In genomic region chrX:36600066-36600465, GRCm38 (mm10) we compare ENCODE assay signal across 9 mouse cellular contexts. TPM values are rescaled to one million over a fixed set of nuclear protein-coding genes. Genes with fewer than 3 reads are reported as not detected.
DNase-seq lines count a peak whose midpoint lies in the region; ATAC-seq and TF ChIP-seq lines count a peak whose summit lies in the region.
"Had no signal": no experiment of that assay in that cellular context is flagged by ENCODE, and none has a peak within 500 bp of the region (broad histone marks: within the 10 kb centered on the region; RNA-seq: fewer than 3 reads in every experiment).

No protein-coding gene starts in this region.

- H3K4me3 ChIP-seq in kidney, postnatal 0 days (replicated peaks; ENCODE audit: low read depth, low read length): no peak overlapping the region
- peak overlapping the region; percentile 76 for H3K4me3 ChIP-seq in embryonic facial prominence, embryonic 10.5 days
- H3K4me3 ChIP-seq in hindbrain, embryonic 13.5 days: peak overlapping the region; percentile 68
- no peak overlapping the region for H3K4me3 ChIP-seq in neural tube, embryonic 12.5 days
- no peak overlapping the region for H3K4me3 ChIP-seq in lung, postnatal 0 days (ENCODE audit: low read depth, low read length)

- peak overlapping the region; percentile 54; the same call in 1 of the 2 replicates for H3K4me2 ChIP-seq in kidney, postnatal 0 days (ENCODE audit: low read length)
- peak overlapping the region; percentile 68 for H3K4me2 ChIP-seq in hindbrain, embryonic 13.5 days
- H3K4me2 ChIP-seq in neural tube, embryonic 12.5 days (replicated peaks): peak overlapping the region; percentile 60
- no peak overlapping the region for H3K4me2 ChIP-seq in lung, postnatal 0 days (replicated peaks; ENCODE audit: low read depth, low read length)

- no peaks in the 10 kb centered on the region for H3K36me3 ChIP-seq in kidney, postnatal 0 days (ENCODE audit: insufficient read depth, low read length)
- H3K36me3 ChIP-seq in embryonic facial prominence, embryonic 10.5 days (replicated peaks): peaks cover 38% of the 10 kb centered on the region
- peaks cover 8% of the 10 kb centered on the region for H3K36me3 ChIP-seq in hindbrain, embryonic 13.5 days
- H3K36me3 ChIP-seq in neural tube, embryonic 12.5 days: peaks cover 6% of the 10 kb centered on the region; the same call in 1 of the 2 replicates
- H3K36me3 ChIP-seq in lung, postnatal 0 days (ENCODE audit: insufficient read depth, low read length): no peaks in the 10 kb centered on the region

- TF ChIP-seq CTCF in kidney, postnatal 0 days (IDR thresholded peaks at IDR 0.05; ENCODE audit: low read depth): no peak
- TF ChIP-seq CTCF in lung, postnatal 0 days (IDR thresholded peaks at IDR 0.05): no peak

- no peaks in the 10 kb centered on the region for H3K4me1 ChIP-seq in kidney, postnatal 0 days (replicated peaks; ENCODE audit: insufficient read depth, low read length)
- peaks cover 3% of the 10 kb centered on the region; the same call in 1 of the 2 replicates for H3K4me1 ChIP-seq in embryonic facial prominence, embryonic 10.5 days
- peaks cover 18% of the 10 kb centered on the region for H3K4me1 ChIP-seq in hindbrain, embryonic 13.5 days (replicated peaks)
- H3K4me1 ChIP-seq in neural tube, embryonic 12.5 days: peaks cover 9% of the 10 kb centered on the region
- H3K4me1 ChIP-seq in lung, postnatal 0 days (ENCODE audit: insufficient read depth, low read depth, low read length): no peaks in the 10 kb centered on the region

- ATAC-seq in kidney, postnatal 0 days (replicated peaks; ENCODE audit: low FRiP score, low read depth): no peak
- ATAC-seq in hindbrain, embryonic 13.5 days (ENCODE audit: low FRiP score): no peak
- ATAC-seq in neural tube, embryonic 12.5 days (ENCODE audit: low FRiP score, low read depth): no peak
- no peak for ATAC-seq in lung, postnatal 0 days

- H3K9ac ChIP-seq in kidney, postnatal 0 days (ENCODE audit: low read depth, low read length): no peak overlapping the region
- peak overlapping the region; percentile 89; the same call in 1 of the 2 replicates for H3K9ac ChIP-seq in hindbrain, embryonic 13.5 days
- no peak overlapping the region for H3K9ac ChIP-seq in neural tube, embryonic 12.5 days
- no peak overlapping the region for H3K9ac ChIP-seq in lung, postnatal 0 days (replicated peaks; ENCODE audit: low read depth)

- DNase-seq in kidney, postnatal 0 days (ENCODE audit: low spot score): no peak
- no peak for DNase-seq in kidney, postnatal 10 days
- DNase-seq in embryonic facial prominence, embryonic 10.5 days (ENCODE audit: low spot score): no peak
- DNase-seq in lung, postnatal 4 days: no peak
- no peak for DNase-seq in lung, postnatal 0 days (ENCODE audit: low spot score)
- DNase-seq in cerebellum, adult 18-20 months: no peak

- no peak for TF ChIP-seq EP300 in lung, postnatal 0 days (IDR thresholded peaks at IDR 0.05)

- no peaks in the 10 kb centered on the region for H3K9me3 ChIP-seq in kidney, postnatal 0 days (replicated peaks; ENCODE audit: low read length)
- peaks cover 6% of the 10 kb centered on the region; the same call in 1 of the 2 replicates for H3K9me3 ChIP-seq in embryonic facial prominence, embryonic 10.5 days
- H3K9me3 ChIP-seq in hindbrain, embryonic 13.5 days: no peaks in the 10 kb centered on the region
- no peaks in the 10 kb centered on the region for H3K9me3 ChIP-seq in neural tube, embryonic 12.5 days
- H3K9me3 ChIP-seq in lung, postnatal 0 days (ENCODE audit: low read length): no peaks in the 10 kb centered on the region

- no peak overlapping the region for H3K27ac ChIP-seq in kidney, postnatal 0 days
- no peak overlapping the region for H3K27ac ChIP-seq in embryonic facial prominence, embryonic 10.5 days (replicated peaks)
- H3K27ac ChIP-seq in hindbrain, embryonic 13.5 days: no peak overlapping the region
- no peak overlapping the region for H3K27ac ChIP-seq in neural tube, embryonic 12.5 days
- no peak overlapping the region for H3K27ac ChIP-seq in lung, postnatal 0 days (ENCODE audit: low read length)
- H3K27ac ChIP-seq: macrophage had no signal

- H3K27me3 ChIP-seq in kidney, postnatal 0 days (ENCODE audit: insufficient read depth, low read length): no peaks in the 10 kb centered on the region
- no peaks in the 10 kb centered on the region for H3K27me3 ChIP-seq in embryonic facial prominence, embryonic 10.5 days (replicated peaks; ENCODE audit: low read depth, poor library complexity, severe bottlenecking)
- no peaks in the 10 kb centered on the region for H3K27me3 ChIP-seq in hindbrain, embryonic 13.5 days
- H3K27me3 ChIP-seq in neural tube, embryonic 12.5 days (replicated peaks): no peaks in the 10 kb centered on the region
- H3K27me3 ChIP-seq in lung, postnatal 0 days (replicated peaks; ENCODE audit: insufficient read depth, low read length): no peaks in the 10 kb centered on the region

- 71% methylated on average over 8 of the region's 8 CpGs for WGBS in kidney, postnatal 0 days
- whole genome bisulfite sequencing in embryonic facial prominence, embryonic 10.5 days: 70% methylated on average over 8 of the region's 8 CpGs
- 60% methylated on average over 8 of the region's 8 CpGs for WGBS in hindbrain, embryonic 13.5 days
- WGBS in neural tube, embryonic 12.5 days: 70% methylated on average over 8 of the region's 8 CpGs
- 75% methylated on average over 8 of the region's 8 CpGs for WGBS in lung, postnatal 0 days

RNA-seq across cellular contexts. Expression of gene Pgrmc1, which starts 2.1 kb away (rescaled TPM):
- 316 and 327 TPM in 2 replicates for polyA plus RNA-seq in kidney, postnatal 0 days (2015; fragmentation: Nextera tagmentation; extraction: Ambion mirVana)
- polyA plus RNA-seq in embryonic facial prominence, embryonic 10.5 days (2016; fragmentation: Nextera tagmentation; extraction: Ambion mirVana): 328 and 337 TPM in 2 replicates
- 587 and 603 TPM in 2 replicates for polyA plus RNA-seq in hindbrain, embryonic 13.5 days (2015; fragmentation: Nextera tagmentation; extraction: Ambion mirVana)
- polyA plus RNA-seq in neural tube, embryonic 12.5 days (2016; fragmentation: Nextera tagmentation; extraction: Ambion mirVana): 393 TPM in 2 replicates
- 284 and 285 TPM in 2 replicates for polyA plus RNA-seq in lung, postnatal 0 days (2015; fragmentation: Nextera tagmentation; extraction: Ambion mirVana)

RNA-seq across cellular contexts. Expression of gene Akap17b, which starts 45.1 kb away (rescaled TPM):
- 2.8 and 3.5 TPM in 2 replicates for polyA plus RNA-seq in kidney, postnatal 0 days (2015; fragmentation: Nextera tagmentation; extraction: Ambion mirVana)
- polyA plus RNA-seq in embryonic facial prominence, embryonic 10.5 days (2016; fragmentation: Nextera tagmentation; extraction: Ambion mirVana): 2.7 and 2.9 TPM in 2 replicates
- polyA plus RNA-seq in hindbrain, embryonic 13.5 days (2015; fragmentation: Nextera tagmentation; extraction: Ambion mirVana): 5.6 TPM in 2 replicates
- 4.0 and 4.2 TPM in 2 replicates for polyA plus RNA-seq in neural tube, embryonic 12.5 days (2016; fragmentation: Nextera tagmentation; extraction: Ambion mirVana)
- polyA plus RNA-seq in lung, postnatal 0 days (2015; fragmentation: Nextera tagmentation; extraction: Ambion mirVana): 1.6 and 1.7 TPM in 2 replicates

Comparison
In these comparisons a context has a peak if more than half of its experiments do, and no peak if none do; other contexts are left out.
1. H3K4me3 ChIP-seq: peak in embryonic facial prominence, embryonic 10.5 days (single experiment) and hindbrain, embryonic 13.5 days (single experiment); none in kidney, postnatal 0 days (single experiment), neural tube, embryonic 12.5 days (single experiment) and lung, postnatal 0 days (single experiment).